Mouse (Mus musculus): ENCODE data around the gene Wdr45b. TPM values are rescaled to one million over a fixed set of nuclear protein-coding genes. Genes with fewer than 3 reads are reported as not detected.
"Not testable (repeated sequence)": the region's sequence is repeated elsewhere in the genome, so short reads cannot be mapped to it uniquely, and the experiment has no call there.

Gene Wdr45b
- total RNA-seq, 2 experiments from 2014 or later: 33.6 to 37.4 TPM

DNA sequence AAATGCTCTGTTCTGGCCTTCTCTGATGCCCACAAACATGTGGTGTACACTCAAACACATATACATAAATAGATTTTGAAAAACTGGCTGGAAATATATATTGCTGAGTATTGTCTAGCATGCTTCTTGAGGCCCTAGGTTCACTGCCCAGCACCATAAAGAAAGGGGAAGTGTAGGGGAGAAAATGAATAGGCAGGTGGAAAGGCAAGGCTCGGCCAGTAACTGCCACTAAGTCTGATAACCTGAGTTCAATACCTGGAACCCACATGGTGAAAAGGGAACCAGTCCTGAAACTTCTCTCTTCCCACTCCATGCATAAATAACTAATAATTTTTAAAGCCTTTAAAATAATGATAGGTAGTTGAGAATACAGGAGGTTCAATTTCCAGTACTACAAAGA is 14.6 kb downstream of the Wdr45b start:
- no peak for ATAC-seq (replicated peaks; ENCODE audit: low FRiP score, low TSS enrichment, poor library complexity, severe bottlenecking)

- ATAC-seq (replicated peaks; ENCODE audit: low FRiP score, low TSS enrichment, poor library complexity, severe bottlenecking): no peak
Observed at GRCm38 (mm10) chr11:121331641-121332040, 22.6 kb downstream of the Wdr45b start.

GRCm38 (mm10) chr11:121328619-121329018 is 25.6 kb downstream of the Wdr45b start:
- ATAC-seq (replicated peaks; ENCODE audit: low FRiP score, low TSS enrichment, poor library complexity, severe bottlenecking): no peak

- ATAC-seq (replicated peaks; ENCODE audit: low FRiP score, low TSS enrichment, poor library complexity, severe bottlenecking): no peak
Observed at GRCm38 (mm10) chr11:121328206-121328605, 26.0 kb downstream of the Wdr45b start.

DNA sequence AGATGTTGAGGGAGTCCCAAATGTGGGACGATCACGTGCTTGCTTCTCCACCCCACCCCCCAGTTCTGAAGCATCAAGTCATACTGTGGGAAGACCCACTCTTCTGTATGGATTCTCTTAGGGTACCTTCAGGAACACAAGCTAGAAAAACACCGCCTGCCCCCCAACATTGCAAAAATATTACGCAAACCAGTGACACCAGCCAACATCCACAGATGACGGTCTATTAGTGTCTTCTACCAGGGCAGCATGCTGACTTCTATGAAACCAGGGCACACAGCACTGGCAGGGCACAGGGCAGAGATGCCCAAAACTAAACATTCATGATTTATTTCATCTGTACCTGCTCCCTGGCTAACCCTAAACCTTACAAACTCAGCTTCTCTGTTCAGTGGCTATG is 27.6 kb downstream of the Wdr45b start:
- ATAC-seq (replicated peaks; ENCODE audit: low FRiP score, low TSS enrichment, poor library complexity, severe bottlenecking): no peak

- ATAC-seq (replicated peaks; ENCODE audit: low FRiP score, low TSS enrichment, poor library complexity, severe bottlenecking): no peak
Observed at GRCm38 (mm10) chr11:121326034-121326433, 28.2 kb downstream of the Wdr45b start.

GRCm38 (mm10) chr11:121307712-121308111 is 46.5 kb downstream of the Wdr45b start:
- ATAC-seq (replicated peaks; ENCODE audit: low FRiP score, low TSS enrichment, poor library complexity, severe bottlenecking): not testable (repeated sequence)

DNA sequence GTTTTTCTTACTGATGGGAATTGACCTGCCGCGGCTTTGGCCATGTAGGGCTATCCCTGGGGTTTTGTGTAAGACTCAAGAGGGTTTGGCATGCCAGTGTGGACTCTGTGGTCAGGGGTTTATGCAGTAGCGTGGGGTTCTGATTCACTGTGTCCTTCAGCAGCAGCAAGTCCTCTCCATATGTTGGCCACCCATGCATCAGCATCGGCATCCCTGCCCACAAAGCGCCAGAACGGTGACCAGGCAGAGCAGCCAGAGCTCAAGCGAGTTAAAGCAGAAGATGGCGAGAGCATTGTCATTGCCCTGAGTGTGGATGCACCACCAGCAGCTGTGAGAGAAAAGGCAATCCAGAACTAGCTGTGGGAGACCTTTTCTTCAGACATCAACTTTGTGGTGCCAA is 47.6 kb downstream of the Wdr45b start:
- no peak for ATAC-seq (replicated peaks; ENCODE audit: low FRiP score, low TSS enrichment, poor library complexity, severe bottlenecking)

DNA sequence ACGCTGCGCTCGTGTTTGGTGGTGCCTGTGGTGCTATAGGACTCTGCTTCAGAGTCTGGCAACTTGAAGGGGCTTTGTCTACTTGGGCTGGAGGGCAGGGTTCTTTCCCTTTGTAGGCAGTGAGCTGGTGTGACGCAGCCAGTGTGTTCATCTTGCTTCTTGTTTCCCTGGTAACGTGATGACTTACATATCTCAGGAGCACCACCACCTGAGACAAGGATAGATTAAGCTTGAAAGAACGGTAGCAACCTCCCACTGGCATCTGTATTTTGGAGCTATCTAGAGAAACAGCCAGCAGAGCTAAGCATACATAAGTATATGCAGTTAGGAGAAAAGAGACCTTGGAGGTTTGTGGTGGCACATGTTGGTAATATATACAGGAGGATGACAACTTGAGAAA is 48.9 kb downstream of the Wdr45b start:
- ATAC-seq (replicated peaks; ENCODE audit: low FRiP score, low TSS enrichment, poor library complexity, severe bottlenecking): peak; percentile 61

DNA sequence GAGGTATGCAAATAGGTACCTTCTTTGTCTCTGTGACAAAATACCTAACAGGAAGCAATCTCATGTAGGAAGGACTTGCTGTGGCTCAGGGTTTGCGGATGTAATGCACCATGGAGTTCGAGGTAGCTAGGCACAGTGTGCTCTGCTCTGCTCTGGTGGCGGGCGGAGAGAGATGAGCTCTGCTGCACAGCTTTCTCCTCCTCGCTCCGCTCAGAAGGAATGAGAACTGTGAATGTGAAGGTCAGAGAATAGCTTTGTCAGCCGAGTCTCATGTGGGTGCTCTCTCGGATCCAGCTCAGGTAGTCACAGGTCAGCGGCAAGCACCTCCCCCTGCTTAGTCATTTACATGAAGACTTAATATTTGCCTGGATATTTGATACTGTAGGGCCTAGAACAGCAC is 54.0 kb downstream of the Wdr45b start:
- no peak for ATAC-seq (replicated peaks; ENCODE audit: low FRiP score, low TSS enrichment, poor library complexity, severe bottlenecking)

- no peak for ATAC-seq (replicated peaks; ENCODE audit: low FRiP score, low TSS enrichment, poor library complexity, severe bottlenecking)
Observed at GRCm38 (mm10) chr11:121298493-121298892, 55.8 kb downstream of the Wdr45b start.

DNA sequence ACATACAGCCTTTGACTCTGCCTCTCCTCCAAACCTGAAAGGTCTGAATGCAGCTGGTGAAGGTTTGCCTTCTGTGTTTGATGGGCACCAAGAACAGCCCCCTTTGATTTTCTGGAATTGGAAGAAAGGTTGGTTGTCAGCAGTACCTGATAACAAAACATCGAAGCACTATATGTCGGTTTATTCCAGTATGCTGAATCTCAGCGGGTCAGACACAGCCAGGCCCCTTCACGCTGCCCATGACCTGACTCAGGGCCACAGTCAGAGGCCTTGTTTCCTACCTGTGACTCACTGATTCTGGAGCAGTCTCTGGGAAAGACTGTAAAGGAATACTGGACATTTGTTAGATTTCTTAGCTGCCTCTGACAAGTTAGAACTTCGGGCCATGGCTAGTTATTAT is 59.5 kb downstream of the Wdr45b start:
- ATAC-seq (replicated peaks; ENCODE audit: low FRiP score, low TSS enrichment, poor library complexity, severe bottlenecking): no peak

- no peak for ATAC-seq (replicated peaks; ENCODE audit: low FRiP score, low TSS enrichment, poor library complexity, severe bottlenecking)
Observed at GRCm38 (mm10) chr11:121289859-121290258, 64.4 kb downstream of the Wdr45b start.

DNA sequence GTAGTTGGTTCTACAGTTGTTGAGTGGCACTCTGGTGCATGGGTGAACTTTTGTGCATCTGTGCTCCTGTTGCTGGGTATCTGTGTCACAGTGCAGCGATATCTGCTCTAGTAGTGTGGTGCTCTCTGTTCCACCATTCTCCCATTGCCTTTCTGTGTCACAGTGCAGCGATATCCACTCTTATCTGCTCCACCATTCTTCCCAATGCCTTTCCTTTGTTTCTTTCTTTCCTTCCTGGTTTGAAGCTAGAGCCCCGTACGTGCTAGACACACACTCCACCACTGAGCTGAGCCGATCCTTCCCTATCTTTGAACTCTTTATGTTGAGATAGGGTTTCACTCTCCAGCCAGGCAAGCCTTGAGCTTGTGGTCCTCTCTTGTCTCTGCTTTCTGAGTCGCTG is 71.3 kb downstream of the Wdr45b start:
- peak; percentile 62 for ATAC-seq (replicated peaks; ENCODE audit: low FRiP score, low TSS enrichment, poor library complexity, severe bottlenecking)

- no peak for ATAC-seq (replicated peaks; ENCODE audit: low FRiP score, low TSS enrichment, poor library complexity, severe bottlenecking)
Observed at GRCm38 (mm10) chr11:121278011-121278410, 76.2 kb downstream of the Wdr45b start.

- no peak for ATAC-seq (replicated peaks; ENCODE audit: low FRiP score, low TSS enrichment, poor library complexity, severe bottlenecking)
Observed at GRCm38 (mm10) chr11:121277516-121277915, 76.7 kb downstream of the Wdr45b start.

Other genes with a start within 250 kb of the Wdr45b start
- gene Tex19.2, start 235.8 kb downstream of the Wdr45b start, total RNA-seq (2014; fragmentation: Nextera tagmentation): not detected in 2 replicates
- not detected in 2 replicates for gene Tex19.2, start 235.8 kb downstream of the Wdr45b start, total RNA-seq (2017)
- gene Tex19.1, start 208.3 kb downstream of the Wdr45b start, total RNA-seq (2014; fragmentation: Nextera tagmentation): not detected in 2 replicates
- gene Tex19.1, start 208.3 kb downstream of the Wdr45b start, total RNA-seq (2017): not detected in 2 replicates
- gene Uts2r, start 194.2 kb downstream of the Wdr45b start, total RNA-seq (2014; fragmentation: Nextera tagmentation): not detected in 2 replicates
- gene Uts2r, start 194.2 kb downstream of the Wdr45b start, total RNA-seq (2017): not detected in 2 replicates
- 7.2 and 7.7 TPM in 2 replicates for gene Hexdc, start 150.0 kb downstream of the Wdr45b start, total RNA-seq (2014; fragmentation: Nextera tagmentation)
- gene Hexdc, start 150.0 kb downstream of the Wdr45b start, total RNA-seq (2017): 4.5 and 6.0 TPM in 2 replicates
- 7.8 and 16.0 TPM in 2 replicates for gene Ogfod3, start 149.7 kb downstream of the Wdr45b start, total RNA-seq (2014; fragmentation: Nextera tagmentation)
- gene Ogfod3, start 149.7 kb downstream of the Wdr45b start, total RNA-seq (2017): 8.2 and 13.5 TPM in 2 replicates
- gene Cybc1, start 125.1 kb downstream of the Wdr45b start, total RNA-seq (2014; fragmentation: Nextera tagmentation): 30.0 and 42.6 TPM in 2 replicates
- gene Cybc1, start 125.1 kb downstream of the Wdr45b start, total RNA-seq (2017): 18.2 and 27.2 TPM in 2 replicates
- gene Narf, start 117.2 kb downstream of the Wdr45b start, total RNA-seq (2014; fragmentation: Nextera tagmentation): 46.0 and 51.1 TPM in 2 replicates
- 43.7 and 63.3 TPM in 2 replicates for gene Narf, start 117.2 kb downstream of the Wdr45b start, total RNA-seq (2017)
- gene Foxk2, start 94.5 kb downstream of the Wdr45b start, total RNA-seq (2014; fragmentation: Nextera tagmentation): 40.4 and 62.7 TPM in 2 replicates
- gene Foxk2, start 94.5 kb downstream of the Wdr45b start, total RNA-seq (2017): 21.3 and 27.3 TPM in 2 replicates
- gene Rab40b, start 33.8 kb upstream of the Wdr45b start, total RNA-seq (2014; fragmentation: Nextera tagmentation): 2.2 TPM in 1 of 2 replicates, not detected in the other
- 0.19 and 1.4 TPM in 2 replicates for gene Rab40b, start 33.8 kb upstream of the Wdr45b start, total RNA-seq (2017)
- 18.8 and 22.0 TPM in 2 replicates for gene Fn3krp, start 67.0 kb upstream of the Wdr45b start, total RNA-seq (2014; fragmentation: Nextera tagmentation)
- 35.3 and 42.9 TPM in 2 replicates for gene Fn3krp, start 67.0 kb upstream of the Wdr45b start, total RNA-seq (2017)
- gene Fn3k, start 80.5 kb upstream of the Wdr45b start, total RNA-seq (2014; fragmentation: Nextera tagmentation): 0.81 TPM in 1 of 2 replicates, not detected in the other
- 0.11 and 0.47 TPM in 2 replicates for gene Fn3k, start 80.5 kb upstream of the Wdr45b start, total RNA-seq (2017)
- 64.2 and 85.0 TPM in 2 replicates for gene Tbcd, start 97.5 kb upstream of the Wdr45b start, total RNA-seq (2014; fragmentation: Nextera tagmentation)
- gene Tbcd, start 97.5 kb upstream of the Wdr45b start, total RNA-seq (2017): 53.6 and 105 TPM in 2 replicates
- gene Zfp750, start 164.9 kb upstream of the Wdr45b start, total RNA-seq (2014; fragmentation: Nextera tagmentation): not detected in 2 replicates
- gene Zfp750, start 164.9 kb upstream of the Wdr45b start, total RNA-seq (2017): 0.66 TPM in 1 of 2 replicates, not detected in the other

Data from megakaryocyte-erythroid progenitor cell, adult 5-6 weeks (primary cell).